Mouse (Mus musculus) left cerebral cortex, adult 2 months (tissue): ENCODE measurements around the gene Klre1. TPM values are rescaled to one million over a fixed set of nuclear protein-coding genes. Genes with fewer than 3 reads are reported as not detected.
"Not testable (repeated sequence)": the region's sequence is repeated elsewhere in the genome, so short reads cannot be mapped to it uniquely, and the experiment has no call there.

ENCODE experiments used
- DNase-seq, 2 experiments: peaks; one replicate each; pipeline ENCODE4 v3.0.0; 2021 to 2022; ENCODE audit warnings: low spot score in 2 of 2, mixed read lengths in 1 of 2; ENCODE audit errors: extremely low spot score in 1 of 2
- H3K27ac ChIP-seq: fragments of 200-600 bp; 2 replicates; pipeline ENCODE4 v1.8.1; 2022
- H3K4me3 ChIP-seq: fragments of 200-600 bp; 2 replicates; pipeline ENCODE4 v1.8.1; 2022
- CTCF ChIP-seq: fragments of 200-600 bp; IDR thresholded peaks from 2 replicates; pipeline ENCODE4 v1.8.1; 2022; ENCODE audit warnings: antibody characterized with exemption, mild to moderate bottlenecking, moderate library complexity
- intact Hi-C: fragments of 180-260 bp; cut with DNase I; formaldehyde crosslinking; loops from one replicate; pipeline ENCODE4 v1.15.1; 2025
- total RNA-seq, 2 experiments: library from RNA; stranded (reverse); gene quantifications; 2 replicates each; pipeline ENCODE4 v1.2.3; 2021

The Klre1 gene
- total RNA-seq, 2 experiments from 2014 or later, result not detected

- no peak overlapping the region for H3K27ac ChIP-seq
- intact Hi-C loops, result no loop called here
- no peak for TF ChIP-seq CTCF
Observed at GRCm38 (mm10) chr6:129608372-129608771, 30.7 kb downstream of the Klre1 start.

GRCm38 (mm10) chr6:129623735-129624134 is 46.0 kb downstream of the Klre1 start, which contains the start of gene Klrk1:
Gene Klrk1 (minus strand): TSS chr6:129623864.
- no peak within 1 kb of the TSS for H3K4me3 ChIP-seq
- intact Hi-C loops, result no loop called here
- no peak for DNase-seq
- no peak for TF ChIP-seq CTCF
- H3K27ac ChIP-seq, result no peak within 1 kb of the TSS

More at GRCm38 (mm10) chr6:129608372-129608771, 30.7 kb downstream of the Klre1 start:
- H3K4me3 ChIP-seq, result no peak overlapping the region
- no peak for DNase-seq

GRCm38 (mm10) chr6:129631046-129631445 is 53.3 kb downstream of the Klre1 start:
- intact Hi-C loops, H3K27ac ChIP-seq, DNase-seq, H3K4me3 ChIP-seq: not testable (repeated sequence)

Other genes starting within 250 kb of the Klre1 start
- gene 4922502D21Rik, start 246.1 kb upstream of the Klre1 start, total RNA-seq, result not detected
- gene Clec12a, start 235.2 kb upstream of the Klre1 start, total RNA-seq, result under 1 TPM; 0.26 to 0.52 TPM
- gene Clec12b, start 192.0 kb upstream of the Klre1 start, total RNA-seq, result not detected
- gene Clec1b, start 180.6 kb upstream of the Klre1 start, total RNA-seq, result not detected
- not detected for gene Clec9a, start 169.0 kb upstream of the Klre1 start, total RNA-seq
- gene Clec1a, start 125.9 kb upstream of the Klre1 start, total RNA-seq, result 1 to 10 TPM; 1.2 to 1.6 TPM
- gene Olr1, start 70.7 kb upstream of the Klre1 start, total RNA-seq, result not detected
- gene Tmem52b, start 65.3 kb upstream of the Klre1 start, total RNA-seq, result not detected
- 100 to 1,000 TPM; 707 to 713 TPM for gene Gabarapl1, start 44.7 kb upstream of the Klre1 start, total RNA-seq
- gene Klrd1, start 13.9 kb downstream of the Klre1 start, total RNA-seq, result not detected
- gene Klrk1, start 46.0 kb downstream of the Klre1 start, total RNA-seq, result not detected
- not detected for gene Klrc3, start 65.4 kb downstream of the Klre1 start, total RNA-seq
- not detected for gene Klrc2, start 82.8 kb downstream of the Klre1 start, total RNA-seq
- gene Klrc1, start 101.1 kb downstream of the Klre1 start, total RNA-seq, result not detected
- not detected for gene Klri1, start 139.2 kb downstream of the Klre1 start, total RNA-seq
- not detected for gene Klri2, start 162.6 kb downstream of the Klre1 start, total RNA-seq
- not detected for gene Gm156, start 206.4 kb downstream of the Klre1 start, total RNA-seq